ENCODE assay signal across 7 mouse cellular contexts in genomic region chr1:55874868-55875144, GRCm38 (mm10).
DNase-seq lines count a peak whose midpoint lies in the region; ATAC-seq and TF ChIP-seq lines count a peak whose summit lies in the region.

No protein-coding gene starts in this region.

- H3K4me3 ChIP-seq in ES-Bruce4 (ENCODE audit: low read depth, low read length), result no peak overlapping the region
- no peak overlapping the region for H3K4me3 ChIP-seq in hindbrain, embryonic 16.5 days (ENCODE audit: low read length)

- H3K27ac ChIP-seq in ES-Bruce4 (ENCODE audit: insufficient read depth, low read length), result 0 out of 2 replicates have a peak overlapping the region, but pooled peaks have one; percentile 17
- no peak overlapping the region for H3K27ac ChIP-seq in hindbrain, embryonic 16.5 days (ENCODE audit: low read depth, low read length)

- TF ChIP-seq CTCF in ES-Bruce4 (IDR thresholded peaks at IDR 0.05; ENCODE audit: low read depth, low read length), result no peak

- no peaks in the 10 kb centered on the region for H3K4me1 ChIP-seq in ES-Bruce4 (ENCODE audit: control insufficient read depth, insufficient read depth, low read length)
- H3K4me1 ChIP-seq in hindbrain, embryonic 16.5 days (ENCODE audit: control insufficient read depth, insufficient read depth, low read depth, low read length), result no peaks in the 10 kb centered on the region

- TF ChIP-seq EP300 in ES-Bruce4 (IDR thresholded peaks at IDR 0.05; ENCODE audit: insufficient read depth, low read depth, low read length), result no peak

- WGBS in hindbrain, embryonic 16.5 days, result 77% methylated on average over 4 of the region's 4 CpGs

- peak; percentile 27 for DNase-seq in kidney, adult 9 months
- no peak for DNase-seq in kidney, adult 8-10 months
- DNase-seq in 416B (ENCODE audit: low read depth), result peak; percentile 41
- DNase-seq in spleen, postnatal 36 days (ENCODE audit: low spot score in 2 of 2), result no peak
- DNase-seq in heart, adult 9 months (ENCODE audit: low spot score in 2 of 2), result no peak

- H3K27me3 ChIP-seq in ES-Bruce4 (ENCODE audit: control insufficient read depth, insufficient read depth, low read length, poor library complexity, severe bottlenecking), result no peaks in the 10 kb centered on the region
- no peaks in the 10 kb centered on the region for H3K27me3 ChIP-seq in hindbrain, embryonic 16.5 days (replicated peaks; ENCODE audit: control insufficient read depth, insufficient read depth, low read length)

- 0 out of 2 replicates have a peak, but pooled peaks have one; percentile 27 for ATAC-seq in hindbrain, embryonic 16.5 days

- no peak overlapping the region for H3K9ac ChIP-seq in ES-Bruce4 (ENCODE audit: low read depth, poor library complexity, severe bottlenecking)
- H3K9ac ChIP-seq in hindbrain, embryonic 16.5 days (ENCODE audit: low read depth, low read length), result no peak overlapping the region; the same call in 1 of the 2 replicates

- no peaks in the 10 kb centered on the region; the same call in 1 of the 2 replicates for H3K9me3 ChIP-seq in ES-Bruce4 (replicated peaks; ENCODE audit: control insufficient read depth, insufficient read depth, low read length, poor library complexity, severe bottlenecking)
- H3K9me3 ChIP-seq in hindbrain, embryonic 16.5 days (ENCODE audit: control insufficient read depth, low read length), result no peaks in the 10 kb centered on the region

- TF ChIP-seq POLR2A in ES-Bruce4 (IDR thresholded peaks at IDR 0.05; ENCODE audit: insufficient read depth, low read length), result no peak

- H3K36me3 ChIP-seq in ES-Bruce4 (ENCODE audit: control insufficient read depth, insufficient read depth, low read length, poor library complexity, severe bottlenecking), result no peaks in the 10 kb centered on the region
- H3K36me3 ChIP-seq in hindbrain, embryonic 16.5 days (ENCODE audit: control insufficient read depth, insufficient read depth, low read length), result no peaks in the 10 kb centered on the region

- H3K4me2 ChIP-seq in hindbrain, embryonic 16.5 days (ENCODE audit: low read length), result no peak overlapping the region

Comparison
In these comparisons a context has a peak if more than half of its experiments do, and no peak if none do; other contexts are left out.
1. DNase-seq: peak in kidney, adult 9 months (single experiment) and 416B (single experiment); none in kidney, adult 8-10 months (0 of 2), spleen, postnatal 36 days (0 of 2) and heart, adult 9 months (0 of 2).